Mouse (Mus musculus) forebrain, embryonic 14.5 days (tissue): ENCODE results near the gene Palm2. TPM values are rescaled to one million over a fixed set of nuclear protein-coding genes. Genes with fewer than 3 reads are reported as not detected.
"Not testable (repeated sequence)": the region's sequence is repeated elsewhere in the genome, so short reads cannot be mapped to it uniquely, and the experiment has no call there.

Experiments
- ATAC-seq: fragments of 200-750 bp; cut with Nextera tagmentation; 2 replicates; pipeline ENCODE4 v1.8.0; 2017; ENCODE audit warnings: mild to moderate bottlenecking, moderate library complexity
- DNase-seq: peaks from one replicate; pipeline ENCODE4 v3.0.0-alpha.2; 2015; ENCODE audit warnings: low spot score
- H3K27ac ChIP-seq: fragments of 300-500 bp; sonication (generic); 2 replicates; pipeline ENCODE4 v1.5.1; 2014; ENCODE audit warnings: low read depth, mild to moderate bottlenecking, control low read depth, low read length, moderate library complexity
- H3K27me3 ChIP-seq: fragments of 300-500 bp; sonication (generic); replicated peaks from 2 replicates; pipeline ENCODE4 v1.6.1; 2014; ENCODE audit warnings: low read length, control low read depth, mixed read lengths; ENCODE audit not compliant: control insufficient read depth, insufficient read depth
- H3K36me3 ChIP-seq: fragments of 300-500 bp; sonication (generic); 2 replicates; pipeline ENCODE4 v1.6.1; 2014; ENCODE audit warnings: low read length, control low read depth; ENCODE audit not compliant: control insufficient read depth, insufficient read depth
- H3K4me1 ChIP-seq: fragments of 300-500 bp; sonication (generic); 2 replicates; pipeline ENCODE4 v1.6.1; 2014; ENCODE audit warnings: antibody characterized with exemption, low read length, control low read depth; ENCODE audit not compliant: control insufficient read depth, insufficient read depth
- H3K4me2 ChIP-seq: fragments of 300-500 bp; sonication (generic); 2 replicates; pipeline ENCODE4 v1.6.1; 2014; ENCODE audit warnings: mild to moderate bottlenecking, control low read depth, low read length
- H3K4me3 ChIP-seq: fragments of 300-500 bp; sonication (generic); 2 replicates; pipeline ENCODE4 v1.5.1; 2014; ENCODE audit warnings: low read depth, low read length, control low read depth
- H3K9ac ChIP-seq: fragments of 300-500 bp; sonication (generic); 2 replicates; pipeline ENCODE4 v1.6.1; 2014; ENCODE audit warnings: mild to moderate bottlenecking, low read length, control low read depth, moderate library complexity
- H3K9me3 ChIP-seq: fragments of 300-500 bp; sonication (generic); replicated peaks from 2 replicates; pipeline ENCODE4 v1.6.1; 2016; ENCODE audit warnings: low read length, control low read depth, mixed read lengths; ENCODE audit not compliant: control insufficient read depth
- WGBS: fragments of 180-500 bp; shearing (Covaris S2); extraction: QIAGEN DNeasy Blood & Tissue Kit; methylation state at CpG from one replicate; pipeline ENCODE4 v1.1.7; 2014; 5-methylcytosine and 5-hydroxymethylcytosine counted together
- polyA plus RNA-seq: library from polyadenylated mRNA; unstranded; fragments of >200 nt; fragmentation: Nextera tagmentation; extraction: Ambion mirVana; gene quantifications from 2 replicates; pipeline ENCODE4 v1.2.1, GENCODE M21; 2014

The Palm2 gene
- 2.3 and 4.9 TPM in 2 replicates for polyA plus RNA-seq

GRCm38 (mm10) chr4:57433941-57434704, at the start of gene Palm2:
Palm2 (plus strand) TSS chr4:57434247.
- peak within 1 kb of the TSS; percentile 64 for H3K4me3 ChIP-seq
- H3K4me2 ChIP-seq, result peak within 1 kb of the TSS; percentile 93
- H3K9me3 ChIP-seq, result no peaks in the 10 kb centered on the region
- H3K36me3 ChIP-seq, result no peaks in the 10 kb centered on the region
- peak within 1 kb of the TSS; percentile 74 for H3K9ac ChIP-seq
- ATAC-seq (peak; percentile 90), DNase-seq (peak; percentile 86)
- H3K27ac ChIP-seq, result peak within 1 kb of the TSS; percentile 60
- no peaks in the 10 kb centered on the region for H3K27me3 ChIP-seq
- WGBS, result under 1% methylated on average over 67 of the region's 67 CpGs
- H3K4me1 ChIP-seq, result peaks cover 3% of the 10 kb centered on the region; the same call in 1 of the 2 replicates

- Histone ChIP-seq H3K36me3 (no peaks in the 10 kb centered on the region), H3K4me2 (no peak overlapping the region), H3K27ac (no peak overlapping the region), H3K4me1 (0 out of 2 replicates have a peak, but pooled peaks cover 2% of the 10 kb centered on the region), H3K4me3 (no peak overlapping the region), H3K9ac (no peak overlapping the region), H3K9me3 (no peaks in the 10 kb centered on the region), H3K27me3 (no peaks in the 10 kb centered on the region)
- DNase-seq (peak; percentile 11), ATAC-seq (no peak)
- WGBS, result 91% methylated on average over 2 of the region's 2 CpGs
These were observed 49.7 kb upstream of the Palm2 start for GRCm38 (mm10) chr4:57384355-57384754.

- Histone ChIP-seq H3K27ac (no peak overlapping the region), H3K4me3 (no peak overlapping the region), H3K4me2 (no peak overlapping the region), H3K4me1 (no peaks in the 10 kb centered on the region), H3K9ac (no peak overlapping the region), H3K27me3 (no peaks in the 10 kb centered on the region), H3K36me3 (no peaks in the 10 kb centered on the region), H3K9me3 (no peaks in the 10 kb centered on the region)
- WGBS, result 64% methylated on average over 8 of the region's 8 CpGs
- DNase-seq (no peak), ATAC-seq (no peak)
These were observed 42.9 kb upstream of the Palm2 start for GRCm38 (mm10) chr4:57391103-57391502.

- DNase-seq (no peak), ATAC-seq (no peak)
- Histone ChIP-seq H3K9me3 (no peaks in the 10 kb centered on the region), H3K4me3 (no peak overlapping the region), H3K27ac (no peak overlapping the region), H3K9ac (no peak overlapping the region), H3K36me3 (no peaks in the 10 kb centered on the region), H3K27me3 (no peaks in the 10 kb centered on the region), H3K4me1 (no peaks in the 10 kb centered on the region), H3K4me2 (no peak overlapping the region)
- WGBS, result 91% methylated on average over 9 of the region's 9 CpGs
These were observed 37.6 kb upstream of the Palm2 start for GRCm38 (mm10) chr4:57396414-57396813.

GRCm38 (mm10) chr4:57412385-57412784, 21.7 kb upstream of the Palm2 start:
- not testable (repeated sequence) for H3K9me3 ChIP-seq, H3K27me3 ChIP-seq, H3K27ac ChIP-seq, ATAC-seq, H3K4me1 ChIP-seq, H3K4me2 ChIP-seq, H3K9ac ChIP-seq, DNase-seq, H3K36me3 ChIP-seq, H3K4me3 ChIP-seq
- 44% methylated on average over 6 of the region's 6 CpGs for WGBS

- 45% methylated on average over 7 of the region's 7 CpGs for WGBS
- H3K9me3 ChIP-seq, result no peaks in the 10 kb centered on the region
These were observed 21.0 kb upstream of the Palm2 start for GRCm38 (mm10) chr4:57413016-57413415.

GRCm38 (mm10) chr4:57413670-57414069, 20.4 kb upstream of the Palm2 start:
- H3K9me3 ChIP-seq, H3K36me3 ChIP-seq, H3K4me1 ChIP-seq, H3K9ac ChIP-seq, H3K27me3 ChIP-seq, ATAC-seq, H3K4me3 ChIP-seq, H3K4me2 ChIP-seq, H3K27ac ChIP-seq, DNase-seq: not testable (repeated sequence)
- 91% methylated on average over 11 of the region's 11 CpGs for WGBS

More at GRCm38 (mm10) chr4:57413016-57413415, 21.0 kb upstream of the Palm2 start:
- Histone ChIP-seq H3K4me3 (no peak overlapping the region), H3K27me3 (no peaks in the 10 kb centered on the region), H3K9ac (no peak overlapping the region), H3K27ac (no peak overlapping the region), H3K36me3 (no peaks in the 10 kb centered on the region), H3K4me2 (no peak overlapping the region), H3K4me1 (no peaks in the 10 kb centered on the region)
- DNase-seq, result no peak
- ATAC-seq, result no peak

GRCm38 (mm10) chr4:57424011-57424410, 10.0 kb upstream of the Palm2 start:
- Histone ChIP-seq H3K27ac (no peak overlapping the region), H3K4me2 (no peak overlapping the region), H3K4me1 (no peaks in the 10 kb centered on the region), H3K36me3 (no peaks in the 10 kb centered on the region), H3K4me3 (no peak overlapping the region), H3K9ac (no peak overlapping the region), H3K27me3 (no peaks in the 10 kb centered on the region), H3K9me3 (no peaks in the 10 kb centered on the region)
- DNase-seq, result no peak
- WGBS, result 88% methylated on average over 7 of the region's 7 CpGs
- no peak for ATAC-seq

- Histone ChIP-seq H3K4me1 (no peaks in the 10 kb centered on the region; the same call in 1 of the 2 replicates), H3K36me3 (no peaks in the 10 kb centered on the region), H3K9ac (no peak overlapping the region), H3K27me3 (no peaks in the 10 kb centered on the region), H3K27ac (no peak overlapping the region), H3K9me3 (no peaks in the 10 kb centered on the region), H3K4me2 (no peak overlapping the region), H3K4me3 (no peak overlapping the region)
- 78% methylated on average over 8 of the region's 8 CpGs for WGBS
- no peak for ATAC-seq
- no peak for DNase-seq
These were observed 5.7 kb upstream of the Palm2 start for GRCm38 (mm10) chr4:57428317-57428716.
